Mouse (Mus musculus) mouse trophoblast stem cell (cell line): ENCODE measurements around the gene Magix.

ENCODE experiments used
- in situ Hi-C, 2 experiments: fragments of 300-500 bp; cut with MseI, MboI; formaldehyde crosslinking; loops; 2 replicates in 1 of 2; 3 replicates in 1 of 2; pipeline ENCODE4 v1.15.1; 2025

Magix gene

DNA sequence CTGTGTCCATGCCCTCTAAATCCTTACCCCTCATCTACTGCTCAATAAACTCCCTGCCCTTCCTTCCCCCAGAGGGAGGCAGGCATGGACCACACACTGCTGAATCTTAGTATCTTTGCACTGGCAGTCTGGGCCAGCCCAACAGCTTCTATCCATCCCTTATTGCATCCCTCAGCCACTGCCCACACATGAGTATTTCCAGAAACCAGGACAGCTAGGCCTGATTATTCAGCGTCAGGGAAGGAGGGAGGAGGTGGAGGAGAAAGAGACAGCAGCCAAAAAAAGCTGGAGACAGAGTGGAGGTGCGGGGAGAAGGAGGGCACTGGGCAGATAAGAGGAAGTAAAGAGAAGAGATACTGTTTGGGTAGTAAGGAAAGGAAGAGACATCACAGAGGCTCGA is 46.0 kb downstream of the Magix start:
- in situ Hi-C loops: loop anchor here (10.0 kb wide), 1 partner anchor 160 kb away; no protein-coding TSS in a partner anchor

DNA sequence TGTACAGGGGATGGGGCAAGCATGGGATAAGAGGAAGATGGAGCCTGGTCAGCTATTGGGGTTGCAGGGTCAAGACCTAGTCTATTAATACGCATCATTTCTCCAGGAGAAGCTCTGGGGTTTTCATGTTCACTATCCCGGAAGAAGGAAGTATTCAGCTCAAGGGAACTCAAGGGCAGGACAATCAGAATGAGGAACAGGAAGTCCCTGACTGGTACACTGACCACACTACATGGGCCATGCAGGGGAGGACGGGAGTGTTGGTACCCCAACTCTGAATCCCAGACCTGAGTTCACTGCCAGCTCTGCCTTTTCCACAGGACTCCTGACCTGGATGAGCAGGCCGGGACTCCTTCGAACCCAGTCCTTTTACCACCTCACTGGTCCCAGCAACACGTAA is 48.5 kb downstream of the Magix start:
- in situ Hi-C loops: loop anchor here (10.0 kb wide), 1 partner anchor 158 kb away; no protein-coding TSS in a partner anchor
